Mouse (Mus musculus) bone marrow, adult 2 months (tissue): ENCODE results near the gene Wbp1.

Experiments used
- CTCF ChIP-seq: fragments of 200-500 bp; IDR thresholded peaks from 2 replicates; pipeline ENCODE4 v1.5.1; 2011; ENCODE audit warnings: low read length, control low read depth; ENCODE audit not compliant: control insufficient read depth, insufficient read depth
- POLR2A ChIP-seq: fragments of 200-500 bp; IDR thresholded peaks from 2 replicates; pipeline ENCODE4 v1.6.1; 2011; ENCODE audit warnings: low read depth, mild to moderate bottlenecking, control low read depth, low read length, borderline replicate concordance; ENCODE audit not compliant: control insufficient read depth

DNA sequence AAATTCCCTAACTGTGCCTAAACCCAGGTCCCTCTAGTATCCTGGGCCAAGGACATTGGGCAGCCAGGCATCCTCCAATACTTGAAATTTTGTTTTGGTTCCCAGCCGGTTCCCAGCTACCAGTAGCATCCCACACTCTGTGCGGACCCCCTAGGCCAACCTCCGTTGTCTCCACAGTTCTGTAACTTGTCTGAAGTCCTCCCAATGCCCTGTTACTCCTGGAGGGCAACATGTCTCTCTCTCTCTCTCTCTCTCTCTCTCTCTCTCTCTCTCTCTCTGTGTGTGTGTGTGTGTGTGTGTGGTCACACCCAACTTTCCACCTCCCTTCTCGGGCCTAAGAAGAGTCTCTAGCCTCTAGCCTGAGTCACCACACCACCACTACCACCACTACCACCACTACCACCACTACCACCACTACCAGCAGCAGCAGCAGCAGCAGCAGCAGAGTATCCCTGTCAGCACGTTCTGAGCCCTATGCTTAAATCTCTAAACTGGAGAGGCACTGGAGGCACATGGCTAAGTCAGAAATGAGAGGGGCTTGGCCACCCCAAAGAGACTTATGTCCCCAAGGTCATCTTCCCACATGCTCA lies 15.0 kb upstream of the Wbp1 start:
- TF ChIP-seq CTCF (no peak), POLR2A (no peak)
